Mouse (Mus musculus) neutrophil, adult 5-6 weeks (primary cell): ENCODE results near the gene Olfr1204. TPM values are rescaled to one million over a fixed set of nuclear protein-coding genes. Genes with fewer than 3 reads are reported as not detected.

Experiments used
- ATAC-seq: fragments of 151-379, 151-347 bp; 2 replicates; pipeline ENCODE4 v1.8.0; 2017; ENCODE audit warnings: mild to moderate bottlenecking, moderate TSS enrichment; ENCODE audit not compliant: insufficient number of reproducible peaks, poor library complexity, low FRiP score, severe bottlenecking; ENCODE audit errors: extremely low read depth
- total RNA-seq: library from RNA; stranded (forward); fragments of 200-1000 nt; gene quantifications from 2 replicates; pipeline ENCODE4 v1.2.3, GENCODE M21; 2017

The Olfr1204 gene
- total RNA-seq, result not detected in 2 replicates

DNA sequence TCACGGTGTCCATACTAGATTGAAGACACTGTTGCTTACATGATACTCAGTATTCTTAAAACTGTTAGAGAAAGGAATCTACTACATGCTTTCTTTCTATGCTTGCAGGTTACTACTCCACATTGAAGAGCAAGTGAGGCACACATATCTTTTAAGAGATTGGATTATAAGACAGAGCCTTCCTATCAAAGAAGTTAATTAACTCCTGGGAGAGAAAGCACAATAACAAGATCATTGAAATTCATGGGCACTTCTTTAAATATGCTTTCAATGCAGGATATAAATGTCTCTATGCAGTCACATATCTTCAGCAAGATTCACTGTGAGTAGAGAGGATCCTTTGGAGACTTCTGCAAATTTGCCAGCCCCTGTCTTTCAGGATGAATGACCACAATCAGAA, at the start of gene Olfr1204:
Olfr1204 (plus strand) TSS at position 301 of the 400 bp plus-strand sequence.
- ATAC-seq, result no peak

DNA sequence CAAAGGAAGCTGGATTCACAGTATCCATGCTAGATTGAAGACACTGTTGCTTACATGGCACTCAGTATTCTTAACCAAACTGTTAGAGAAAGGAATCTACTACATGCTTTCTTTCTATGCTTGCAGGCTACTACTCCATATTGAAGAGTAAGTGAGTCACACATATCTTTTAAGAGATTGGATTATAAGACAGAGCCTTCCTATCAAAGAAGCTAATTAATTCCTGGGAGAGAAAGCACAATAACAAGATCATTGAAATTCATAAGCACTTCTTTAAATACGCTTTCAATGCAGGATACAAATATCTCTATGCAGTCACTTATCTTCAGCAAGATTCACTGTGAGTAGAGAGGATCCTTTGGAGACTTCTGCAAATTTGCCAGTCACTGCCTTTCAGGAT, 34.9 kb upstream of the Olfr1204 start, which contains the start of gene Olfr1202:
Olfr1202 (plus strand) TSS at position 301 of the 400 bp plus-strand sequence.
- ATAC-seq, result no peak

DNA sequence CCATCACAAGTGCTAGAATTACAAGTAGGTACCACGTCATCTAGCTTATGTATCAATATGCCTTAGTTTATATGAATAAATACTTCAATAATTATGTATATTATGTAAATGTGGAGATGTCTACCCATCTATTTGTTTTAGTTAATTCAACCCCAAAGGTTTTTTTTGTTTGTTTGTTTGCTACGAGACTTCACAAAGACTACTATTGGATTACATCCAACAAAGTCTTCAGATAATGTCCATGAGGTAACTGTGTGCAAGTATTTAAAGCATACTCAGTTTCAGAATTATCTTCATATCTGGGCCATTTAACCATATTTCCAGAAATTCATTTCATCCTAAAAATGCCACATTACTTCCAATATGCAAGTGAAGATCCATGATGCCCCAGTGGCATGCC, 19.7 kb upstream of the Olfr1204 start, which contains the start of gene Olfr1205:
Olfr1205 (plus strand) TSS at position 301 of the 400 bp plus-strand sequence.
- no peak for ATAC-seq

DNA sequence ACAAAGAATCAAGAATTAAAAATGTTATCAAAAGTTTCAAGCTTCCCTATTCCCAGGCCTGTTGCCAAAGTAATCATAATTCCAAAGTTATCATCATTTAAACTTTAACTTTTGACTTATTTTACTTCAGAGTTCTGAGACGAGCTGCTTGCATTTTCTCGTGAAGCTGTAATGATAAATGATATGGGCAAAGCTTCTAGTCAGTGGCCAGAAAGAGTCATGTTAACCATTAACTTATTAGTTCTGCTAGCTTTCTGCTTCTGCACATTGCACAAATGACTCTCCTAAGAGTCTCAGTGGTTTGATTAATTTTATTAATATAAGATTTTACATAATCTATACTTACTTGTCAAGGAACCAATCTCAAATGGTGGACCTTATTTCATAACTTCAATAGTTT, 10.6 kb upstream of the Olfr1204 start:
- ATAC-seq, result no peak

DNA sequence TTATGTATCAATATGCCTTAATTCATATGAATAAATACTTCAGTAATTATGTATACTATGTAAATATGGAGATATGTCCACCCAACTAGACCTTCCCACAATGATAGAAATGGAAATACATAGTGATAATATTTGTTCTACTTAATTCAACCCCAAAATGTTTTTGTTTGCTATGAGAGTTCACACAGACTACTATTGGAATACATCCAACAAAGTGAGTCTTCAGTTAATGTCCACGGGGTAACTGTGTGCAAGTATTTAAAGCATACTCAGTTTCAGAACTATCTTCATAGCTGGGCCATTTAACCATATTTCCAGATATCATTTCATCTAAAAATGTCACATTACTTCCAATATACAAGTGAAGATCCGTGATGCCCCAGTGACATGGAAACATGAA, 13.8 kb downstream of the Olfr1204 start, which contains the start of gene Olfr1206:
Olfr1206 (plus strand) TSS at position 301 of the 400 bp plus-strand sequence.
- no peak for ATAC-seq

DNA sequence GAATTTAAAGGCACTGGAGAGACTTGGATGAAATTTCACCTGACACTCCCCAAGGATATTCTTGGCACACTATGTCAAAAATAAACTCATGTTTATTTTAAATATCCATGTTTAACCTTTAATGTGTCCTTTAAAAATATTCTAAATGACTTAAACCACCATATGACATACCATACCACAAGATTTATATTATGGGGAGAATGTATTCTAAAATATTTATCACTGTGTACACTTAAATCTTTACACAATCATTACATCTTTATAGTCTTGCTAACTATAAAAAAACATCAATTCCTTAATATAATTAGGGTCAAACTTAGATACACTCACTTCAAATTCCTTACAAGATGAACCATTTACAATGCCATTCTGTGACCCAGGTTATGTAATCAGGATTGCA, 53.1 kb downstream of the Olfr1204 start, which contains the start of gene Olfr1208:
Olfr1208 (minus strand) TSS at position 101 of the 400 bp plus-strand sequence.
- no peak for ATAC-seq

Other genes with a start within 250 kb of the Olfr1204 start
- gene Olfr1191-ps1, start 208.8 kb upstream of the Olfr1204 start, total RNA-seq, result not detected in 2 replicates
- 0.12 TPM in 1 of 2 replicates, not detected in the other for gene Olfr1192-ps1, start 200.8 kb upstream of the Olfr1204 start, total RNA-seq
- not detected in 2 replicates for gene Olfr1193, start 173.7 kb upstream of the Olfr1204 start, total RNA-seq
- not detected in 2 replicates for gene Olfr1195, start 160.1 kb upstream of the Olfr1204 start, total RNA-seq
- not detected in 2 replicates for gene Olfr1196, start 144.7 kb upstream of the Olfr1204 start, total RNA-seq
- gene Olfr1197, start 116.9 kb upstream of the Olfr1204 start, total RNA-seq, result not detected in 2 replicates
- not detected in 2 replicates for gene Olfr1198, start 97.9 kb upstream of the Olfr1204 start, total RNA-seq
- not detected in 2 replicates for gene Olfr1199, start 88.8 kb upstream of the Olfr1204 start, total RNA-seq
- not detected in 2 replicates for gene Olfr1200, start 78.8 kb upstream of the Olfr1204 start, total RNA-seq
- not detected in 2 replicates for gene Olfr1201, start 56.3 kb upstream of the Olfr1204 start, total RNA-seq
- not detected in 2 replicates for gene Olfr1202, start 34.8 kb upstream of the Olfr1204 start, total RNA-seq
- gene Olfr1205, start 19.6 kb upstream of the Olfr1204 start, total RNA-seq, result not detected in 2 replicates
- gene Olfr1206, start 13.9 kb downstream of the Olfr1204 start, total RNA-seq, result not detected in 2 replicates
- 0.25 TPM in 1 of 2 replicates, not detected in the other for gene Olfr1208, start 53.0 kb downstream of the Olfr1204 start, total RNA-seq
- gene Olfr1209, start 65.9 kb downstream of the Olfr1204 start, total RNA-seq, result not detected in 2 replicates
- not detected in 2 replicates for gene Olfr1211, start 88.8 kb downstream of the Olfr1204 start, total RNA-seq
- gene Olfr1212, start 104.7 kb downstream of the Olfr1204 start, total RNA-seq, result not detected in 2 replicates
- not detected in 2 replicates for gene Gm13762, start 131.0 kb downstream of the Olfr1204 start, total RNA-seq
- gene Olfr1214, start 143.4 kb downstream of the Olfr1204 start, total RNA-seq, result not detected in 2 replicates
- not detected in 2 replicates for gene Olfr1215, start 157.7 kb downstream of the Olfr1204 start, total RNA-seq
- gene Olfr1216, start 169.0 kb downstream of the Olfr1204 start, total RNA-seq, result not detected in 2 replicates
- not detected in 2 replicates for gene Olfr1217, start 182.8 kb downstream of the Olfr1204 start, total RNA-seq
- gene Olfr1218, start 211.9 kb downstream of the Olfr1204 start, total RNA-seq, result not detected in 2 replicates
- gene Olfr1219, start 234.2 kb downstream of the Olfr1204 start, total RNA-seq, result not detected in 2 replicates